Mouse (Mus musculus) E14TG2a.4 (cell line): ENCODE measurements around the gene Ints5.

Experiments
- CTCF ChIP-seq: conservative IDR thresholded peaks from 2 replicates; pipeline ENCODE4 v1.5.1; 2014; ENCODE audit warnings: low read length
- POU5F1 ChIP-seq: IDR thresholded peaks from 2 replicates; pipeline ENCODE4 v1.6.1; 2014; ENCODE audit warnings: low read length, borderline replicate concordance

DNA sequence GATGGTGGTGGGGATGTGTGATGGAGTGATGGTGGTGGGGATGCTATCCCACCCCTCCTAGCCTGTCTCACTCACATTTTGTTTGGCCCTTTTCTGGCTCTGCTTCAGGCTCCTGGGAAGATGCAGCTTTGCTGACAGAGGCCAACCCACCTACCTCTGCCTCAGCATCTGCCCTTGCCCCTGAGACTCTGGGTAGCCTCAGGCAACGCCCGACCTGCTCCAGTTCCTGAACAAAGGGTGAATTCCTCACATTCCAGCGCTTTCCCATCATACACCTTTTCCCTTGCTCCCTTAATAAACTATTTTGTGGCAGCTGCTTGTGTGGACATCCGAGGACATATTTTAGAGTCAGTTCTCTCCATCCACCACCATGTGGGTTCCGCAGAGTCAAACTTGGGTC is 44.4 kb upstream of the Ints5 start:
- no peak for TF ChIP-seq CTCF
- TF ChIP-seq POU5F1 = no peak
